Mouse (Mus musculus): Measurements from ENCODE around the gene Kansl2. TPM values are rescaled to one million over a fixed set of nuclear protein-coding genes. Genes with fewer than 3 reads are reported as not detected.

Gene Kansl2
- 21.1 and 25.0 TPM in 2 replicates for polyA plus RNA-seq (2012; rRNA removed)

GRCm38 (mm10) chr15:98533881-98534627 lies at the start of gene Kansl2:
TSS of gene Kansl2 (minus strand) at chr15:98534264.

GRCm38 (mm10) chr15:98570873-98571538 lies 36.9 kb upstream of the Kansl2 start, which contains the start of the genes Ccnt1 and 4930415O20Rik:
TSS of gene Ccnt1 (minus strand) at chr15:98570923.
TSS of gene 4930415O20Rik (plus strand) at chr15:98571004.

GRCm38 (mm10) chr15:98492102-98492501 lies 42.0 kb downstream of the Kansl2 start, which contains the start of gene Olfr279:
TSS of gene Olfr279 (plus strand) at chr15:98492402.

DNA sequence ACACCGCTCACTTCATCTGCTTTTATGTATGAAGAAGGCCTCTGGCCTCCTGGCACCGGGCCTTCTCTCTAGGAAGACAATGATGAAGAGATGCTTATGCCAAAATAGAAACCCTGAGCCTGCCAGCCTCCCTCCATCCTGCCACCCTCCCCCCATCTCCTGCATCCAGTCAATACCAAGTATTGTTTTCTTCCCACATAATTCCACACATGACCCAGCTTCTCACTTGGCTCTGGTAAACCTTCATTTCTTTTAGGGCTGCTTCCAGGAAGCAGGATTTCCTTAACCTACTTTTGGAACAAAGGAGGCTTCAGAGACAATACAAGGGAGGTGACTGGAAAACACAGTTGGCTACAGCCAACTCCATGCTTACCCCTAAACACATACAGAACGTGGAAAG lies 51.4 kb downstream of the Kansl2 start, which contains the start of gene Lalba:
Gene Lalba (minus strand): TSS at position 21 of the 400 bp plus-strand sequence.

DNA sequence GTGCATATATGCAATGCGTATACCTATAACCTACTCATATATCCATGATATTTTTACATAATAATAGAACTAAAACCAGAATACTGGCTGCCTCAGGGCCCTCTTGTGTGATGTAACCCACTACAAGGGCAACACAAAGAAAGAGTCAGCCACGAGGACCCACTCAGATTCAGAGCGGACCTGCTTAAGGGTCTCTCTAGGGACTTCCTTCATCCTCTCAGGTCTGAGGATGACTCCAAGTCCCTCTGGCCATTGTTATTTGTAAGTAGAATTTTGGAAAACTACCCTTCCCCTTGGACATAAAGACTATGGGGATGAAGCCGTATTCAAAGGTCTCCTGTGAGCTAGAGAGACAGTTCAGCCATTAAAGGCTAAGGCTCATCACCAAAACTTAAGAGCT lies 64.5 kb downstream of the Kansl2 start, which contains the start of gene OR5BS1P:
Gene OR5BS1P (plus strand): TSS at position 301 of the 400 bp plus-strand sequence.

Other genes starting within 250 kb of the Kansl2 start
- gene Zfp641, start 238.1 kb downstream of the Kansl2 start, polyA plus RNA-seq (2012; rRNA removed) = 0.09 and 0.12 TPM in 2 replicates
- not detected in 2 replicates for gene Olfr285, start 216.9 kb downstream of the Kansl2 start, polyA plus RNA-seq (2012; rRNA removed)
- gene Olfr284, start 193.3 kb downstream of the Kansl2 start, polyA plus RNA-seq (2012; rRNA removed) = not detected in 2 replicates
- gene Olfr283, start 153.3 kb downstream of the Kansl2 start, polyA plus RNA-seq (2012; rRNA removed) = not detected in 2 replicates
- gene Olfr282, start 103.0 kb downstream of the Kansl2 start, polyA plus RNA-seq (2012; rRNA removed) = not detected in 2 replicates
- not detected in 2 replicates for gene Olfr281, start 81.7 kb downstream of the Kansl2 start, polyA plus RNA-seq (2012; rRNA removed)
- gene OR5BS1P, start 64.4 kb downstream of the Kansl2 start, polyA plus RNA-seq (2012; rRNA removed) = not detected in 2 replicates
- gene Lalba, start 51.5 kb downstream of the Kansl2 start, polyA plus RNA-seq (2012; rRNA removed) = not detected in 2 replicates
- not detected in 2 replicates for gene Olfr279, start 41.9 kb downstream of the Kansl2 start, polyA plus RNA-seq (2012; rRNA removed)
- gene Ccnt1, start 36.7 kb upstream of the Kansl2 start, polyA plus RNA-seq (2012; rRNA removed) = 8.6 and 10.0 TPM in 2 replicates
- gene 4930415O20Rik, start 36.7 kb upstream of the Kansl2 start, polyA plus RNA-seq (2012; rRNA removed) = not detected in 2 replicates
- gene Adcy6, start 75.8 kb upstream of the Kansl2 start, polyA plus RNA-seq (2012; rRNA removed) = 11.1 and 13.4 TPM in 2 replicates
- gene Cacnb3, start 96.6 kb upstream of the Kansl2 start, polyA plus RNA-seq (2012; rRNA removed) = 0.82 and 1.4 TPM in 2 replicates
- 24.9 and 26.3 TPM in 2 replicates for gene Ddx23, start 128.6 kb upstream of the Kansl2 start, polyA plus RNA-seq (2012; rRNA removed)
- 0.52 and 0.66 TPM in 2 replicates for gene Rnd1, start 143.2 kb upstream of the Kansl2 start, polyA plus RNA-seq (2012; rRNA removed)
- gene Ccdc65, start 173.9 kb upstream of the Kansl2 start, polyA plus RNA-seq (2012; rRNA removed) = not detected in 2 replicates
- 63.5 and 71.3 TPM in 2 replicates for gene Fkbp11, start 193.9 kb upstream of the Kansl2 start, polyA plus RNA-seq (2012; rRNA removed)
- 14.4 and 15.5 TPM in 2 replicates for gene Arf3, start 228.9 kb upstream of the Kansl2 start, polyA plus RNA-seq (2012; rRNA removed)
- 0.01 and 0.05 TPM in 2 replicates for gene Wnt10b, start 243.9 kb upstream of the Kansl2 start, polyA plus RNA-seq (2012; rRNA removed)

All from liver, embryonic 14 days (tissue).